Mouse (Mus musculus) embryo, embryonic 11.5 days (tissue): ENCODE measurements around the gene Cdc123.

Source experiments
- DNase-seq: peaks from one replicate; pipeline ENCODE4 v3.0.0-alpha.2; 2012; ENCODE audit warnings: low read depth, low spot score

Cdc123 gene

GRCm38 (mm10) chr2:5844873-5845631 lies at the start of gene Cdc123, which contains the start of gene Nudt5:
Cdc123 (minus strand) TSS chr2:5845164.
Nudt5 (plus strand) TSS chr2:5845019.
- DNase-seq: peak; percentile 78

GRCm38 (mm10) chr2:5894296-5894695 lies 49.3 kb upstream of the Cdc123 start:
- DNase-seq: no peak

GRCm38 (mm10) chr2:5889412-5889811 lies 44.4 kb upstream of the Cdc123 start:
- DNase-seq: no peak

- no peak for DNase-seq
Observed at GRCm38 (mm10) chr2:5888865-5889264, 43.9 kb upstream of the Cdc123 start.

GRCm38 (mm10) chr2:5877446-5877845 lies 32.5 kb upstream of the Cdc123 start:
- no peak for DNase-seq

GRCm38 (mm10) chr2:5869746-5870145 lies 24.8 kb upstream of the Cdc123 start:
- DNase-seq: no peak

- no peak for DNase-seq
Observed at GRCm38 (mm10) chr2:5867681-5868080, 22.7 kb upstream of the Cdc123 start.

- no peak for DNase-seq
Observed at GRCm38 (mm10) chr2:5862834-5863233, 17.9 kb upstream of the Cdc123 start, which contains the start of gene Gm13199. Gm13199 (minus strand) TSS chr2:5862934.

- no peak for DNase-seq
Observed at GRCm38 (mm10) chr2:5851866-5852265, 6.9 kb upstream of the Cdc123 start.

- DNase-seq: no peak
Observed at GRCm38 (mm10) chr2:5851116-5851515, 6.2 kb upstream of the Cdc123 start.

GRCm38 (mm10) chr2:5845826-5846225 lies 862 bp upstream of the Cdc123 start:
- DNase-seq: no peak

- no peak for DNase-seq
Observed at GRCm38 (mm10) chr2:5844181-5844872, 637 bp downstream of the Cdc123 start.

GRCm38 (mm10) chr2:5840815-5841214 lies 4.1 kb downstream of the Cdc123 start:
- no peak for DNase-seq

GRCm38 (mm10) chr2:5825265-5825913 lies 19.6 kb downstream of the Cdc123 start:
- DNase-seq: no peak

- no peak for DNase-seq
Observed at GRCm38 (mm10) chr2:5824685-5825084, 20.3 kb downstream of the Cdc123 start.

GRCm38 (mm10) chr2:5824213-5824612 lies 20.8 kb downstream of the Cdc123 start:
- DNase-seq: no peak

- DNase-seq: no peak
Observed at GRCm38 (mm10) chr2:5822449-5822848, 22.5 kb downstream of the Cdc123 start.

GRCm38 (mm10) chr2:5821264-5821663 lies 23.7 kb downstream of the Cdc123 start:
- no peak for DNase-seq

GRCm38 (mm10) chr2:5811235-5811782 lies 33.7 kb downstream of the Cdc123 start:
- no peak for DNase-seq

- no peak for DNase-seq
Observed at GRCm38 (mm10) chr2:5810036-5810718, 34.8 kb downstream of the Cdc123 start.

GRCm38 (mm10) chr2:5806201-5806600 lies 38.8 kb downstream of the Cdc123 start:
- DNase-seq: peak; percentile 8

- no peak for DNase-seq
Observed at GRCm38 (mm10) chr2:5805228-5805627, 39.7 kb downstream of the Cdc123 start.
